Mouse (Mus musculus): ENCODE data around the gene Lig3. TPM values are rescaled to one million over a fixed set of nuclear protein-coding genes. Genes with fewer than 3 reads are reported as not detected.
"Not testable (repeated sequence)": the region's sequence is repeated elsewhere in the genome, so short reads cannot be mapped to it uniquely, and the experiment has no call there.

Gene Lig3
- polyA plus RNA-seq, 1 experiment from 2014 or later: 57.0 TPM

- Histone ChIP-seq H3K27me3 (ENCODE audit: control insufficient read depth, insufficient read depth, low read length) (no peaks in the 10 kb centered on the region), H3K9ac (ENCODE audit: low read length) (no peak overlapping the region), H3K9me3 (ENCODE audit: control insufficient read depth, low read length) (no peaks in the 10 kb centered on the region), H3K27ac (ENCODE audit: low read depth, low read length) (no peak overlapping the region), H3K4me1 (replicated peaks; ENCODE audit: control insufficient read depth, insufficient read depth, low read length) (no peaks in the 10 kb centered on the region), H3K36me3 (ENCODE audit: control insufficient read depth, insufficient read depth, low read length) (no peaks in the 10 kb centered on the region; the same call in 1 of the 2 replicates), H3K4me2 (ENCODE audit: low read depth, low read length, severe bottlenecking) (no peak overlapping the region), H3K4me3 (ENCODE audit: low read depth, low read length) (no peak overlapping the region)
- ATAC-seq (replicated peaks; ENCODE audit: low FRiP score): no peak
- no peak for DNase-seq (ENCODE audit: low spot score)
- WGBS: 86% methylated on average over 5 of the region's 5 CpGs
Observed at GRCm38 (mm10) chr11:82808485-82808884, 27.6 kb downstream of the Lig3 start.

- DNase-seq (ENCODE audit: low spot score) (peak; percentile 83), ATAC-seq (replicated peaks; ENCODE audit: low FRiP score) (no peak)
- no peaks in the 10 kb centered on the region for H3K4me1 ChIP-seq (replicated peaks; ENCODE audit: control insufficient read depth, insufficient read depth, low read length)
- no peaks in the 10 kb centered on the region for H3K36me3 ChIP-seq (ENCODE audit: control insufficient read depth, insufficient read depth, low read length)
- H3K9me3 ChIP-seq (ENCODE audit: control insufficient read depth, low read length): no peaks in the 10 kb centered on the region
- H3K4me3 ChIP-seq (ENCODE audit: low read depth, low read length): no peak overlapping the region
- no peaks in the 10 kb centered on the region for H3K27me3 ChIP-seq (ENCODE audit: control insufficient read depth, insufficient read depth, low read length)
- H3K4me2 ChIP-seq (ENCODE audit: low read depth, low read length, severe bottlenecking): no peak overlapping the region
- 52% methylated on average over 4 of the region's 4 CpGs for WGBS
- H3K27ac ChIP-seq (ENCODE audit: low read depth, low read length): no peak overlapping the region
- no peak overlapping the region for H3K9ac ChIP-seq (ENCODE audit: low read length)
Observed at GRCm38 (mm10) chr11:82819350-82819749, 38.4 kb downstream of the Lig3 start.

GRCm38 (mm10) chr11:82820788-82821456 lies 40.0 kb downstream of the Lig3 start:
- WGBS: 93% methylated on average over 13 of the region's 13 CpGs
- Histone ChIP-seq H3K4me1 (replicated peaks; ENCODE audit: control insufficient read depth, insufficient read depth, low read length) (no peaks in the 10 kb centered on the region), H3K4me3 (ENCODE audit: low read depth, low read length) (no peak overlapping the region), H3K9me3 (ENCODE audit: control insufficient read depth, low read length) (no peaks in the 10 kb centered on the region), H3K27ac (ENCODE audit: low read depth, low read length) (no peak overlapping the region), H3K36me3 (ENCODE audit: control insufficient read depth, insufficient read depth, low read length) (no peaks in the 10 kb centered on the region), H3K4me2 (ENCODE audit: low read depth, low read length, severe bottlenecking) (no peak overlapping the region), H3K9ac (ENCODE audit: low read length) (no peak overlapping the region), H3K27me3 (ENCODE audit: control insufficient read depth, insufficient read depth, low read length) (no peaks in the 10 kb centered on the region)
- DNase-seq (ENCODE audit: low spot score) (no peak), ATAC-seq (replicated peaks; ENCODE audit: low FRiP score) (no peak)

GRCm38 (mm10) chr11:82826818-82827217 lies 45.9 kb downstream of the Lig3 start:
- DNase-seq (ENCODE audit: low spot score) (no peak), ATAC-seq (replicated peaks; ENCODE audit: low FRiP score) (no peak)
- Histone ChIP-seq H3K36me3 (ENCODE audit: control insufficient read depth, insufficient read depth, low read length) (no peaks in the 10 kb centered on the region), H3K9me3 (ENCODE audit: control insufficient read depth, low read length) (no peaks in the 10 kb centered on the region), H3K9ac (ENCODE audit: low read length) (no peak overlapping the region), H3K27ac (ENCODE audit: low read depth, low read length) (no peak overlapping the region), H3K4me1 (replicated peaks; ENCODE audit: control insufficient read depth, insufficient read depth, low read length) (peaks cover 7% of the 10 kb centered on the region; the same call in 1 of the 2 replicates), H3K27me3 (ENCODE audit: control insufficient read depth, insufficient read depth, low read length) (no peaks in the 10 kb centered on the region), H3K4me3 (ENCODE audit: low read depth, low read length) (no peak overlapping the region), H3K4me2 (ENCODE audit: low read depth, low read length, severe bottlenecking) (no peak overlapping the region)

GRCm38 (mm10) chr11:82831008-82831893 lies 50.3 kb downstream of the Lig3 start:
- 26% methylated on average over 10 of the region's 10 CpGs for WGBS
- Histone ChIP-seq H3K27ac (ENCODE audit: low read depth, low read length) (no peak overlapping the region), H3K4me2 (ENCODE audit: low read depth, low read length, severe bottlenecking) (peak overlapping the region; percentile 19; the same call in 1 of the 2 replicates), H3K9ac (ENCODE audit: low read length) (no peak overlapping the region), H3K4me3 (ENCODE audit: low read depth, low read length) (no peak overlapping the region), H3K4me1 (replicated peaks; ENCODE audit: control insufficient read depth, insufficient read depth, low read length) (peaks cover 14% of the 10 kb centered on the region; the same call in 1 of the 2 replicates), H3K9me3 (ENCODE audit: control insufficient read depth, low read length) (no peaks in the 10 kb centered on the region), H3K36me3 (ENCODE audit: control insufficient read depth, insufficient read depth, low read length) (no peaks in the 10 kb centered on the region), H3K27me3 (ENCODE audit: control insufficient read depth, insufficient read depth, low read length) (no peaks in the 10 kb centered on the region)
- ATAC-seq (replicated peaks; ENCODE audit: low FRiP score) (no peak), DNase-seq (ENCODE audit: low spot score) (no peak)

GRCm38 (mm10) chr11:82832402-82832801 lies 51.5 kb downstream of the Lig3 start:
- peaks cover 18% of the 10 kb centered on the region; the same call in 1 of the 2 replicates for H3K4me1 ChIP-seq (replicated peaks; ENCODE audit: control insufficient read depth, insufficient read depth, low read length)
- WGBS: 80% methylated on average over 10 of the region's 10 CpGs
- not testable (repeated sequence) for H3K36me3 ChIP-seq (ENCODE audit: control insufficient read depth, insufficient read depth, low read length); H3K9ac ChIP-seq (ENCODE audit: low read length); H3K4me2 ChIP-seq (ENCODE audit: low read depth, low read length, severe bottlenecking); ATAC-seq (replicated peaks; ENCODE audit: low FRiP score); H3K4me3 ChIP-seq (ENCODE audit: low read depth, low read length); H3K27ac ChIP-seq (ENCODE audit: low read depth, low read length); DNase-seq (ENCODE audit: low spot score); H3K9me3 ChIP-seq (ENCODE audit: control insufficient read depth, low read length); H3K27me3 ChIP-seq (ENCODE audit: control insufficient read depth, insufficient read depth, low read length)

- WGBS: 93% methylated on average over 8 of the region's 8 CpGs
- DNase-seq (ENCODE audit: low spot score): no peak
Observed at GRCm38 (mm10) chr11:82833929-82834328, 53.0 kb downstream of the Lig3 start.

GRCm38 (mm10) chr11:82834359-82834758 lies 53.5 kb downstream of the Lig3 start:
- not testable (repeated sequence) for H3K4me2 ChIP-seq (ENCODE audit: low read depth, low read length, severe bottlenecking); H3K27ac ChIP-seq (ENCODE audit: low read depth, low read length); ATAC-seq (replicated peaks; ENCODE audit: low FRiP score); H3K9me3 ChIP-seq (ENCODE audit: control insufficient read depth, low read length); DNase-seq (ENCODE audit: low spot score); H3K27me3 ChIP-seq (ENCODE audit: control insufficient read depth, insufficient read depth, low read length); H3K9ac ChIP-seq (ENCODE audit: low read length); H3K4me3 ChIP-seq (ENCODE audit: low read depth, low read length); H3K36me3 ChIP-seq (ENCODE audit: control insufficient read depth, insufficient read depth, low read length)
- peaks cover 25% of the 10 kb centered on the region; the same call in 1 of the 2 replicates for H3K4me1 ChIP-seq (replicated peaks; ENCODE audit: control insufficient read depth, insufficient read depth, low read length)
- WGBS: 93% methylated on average over 7 of the region's 7 CpGs

More at GRCm38 (mm10) chr11:82833929-82834328, 53.0 kb downstream of the Lig3 start:
- Histone ChIP-seq H3K36me3 (ENCODE audit: control insufficient read depth, insufficient read depth, low read length) (no peaks in the 10 kb centered on the region), H3K27ac (ENCODE audit: low read depth, low read length) (no peak overlapping the region), H3K27me3 (ENCODE audit: control insufficient read depth, insufficient read depth, low read length) (no peaks in the 10 kb centered on the region), H3K9me3 (ENCODE audit: control insufficient read depth, low read length) (no peaks in the 10 kb centered on the region), H3K4me2 (ENCODE audit: low read depth, low read length, severe bottlenecking) (no peak overlapping the region), H3K9ac (ENCODE audit: low read length) (no peak overlapping the region), H3K4me1 (replicated peaks; ENCODE audit: control insufficient read depth, insufficient read depth, low read length) (peaks cover 25% of the 10 kb centered on the region; the same call in 1 of the 2 replicates), H3K4me3 (ENCODE audit: low read depth, low read length) (no peak overlapping the region)
- no peak for ATAC-seq (replicated peaks; ENCODE audit: low FRiP score)

Data from forebrain, embryonic 11.5 days (tissue).